Mouse (Mus musculus): ENCODE measurements around the gene Rnf38. TPM values are rescaled to one million over a fixed set of nuclear protein-coding genes. Genes with fewer than 3 reads are reported as not detected.

Gene Rnf38
- polyA plus RNA-seq, 1 experiment from 2014 or later: 40.9 TPM

GRCm38 (mm10) chr4:44168231-44168647 is 65.3 kb downstream of the Rnf38 start:
- WGBS: 0% methylated on average over 18 of the region's 34 CpGs
- DNase-seq (ENCODE audit: low spot score) (peak; percentile 97), ATAC-seq (replicated peaks; ENCODE audit: insufficient number of reproducible peaks, low FRiP score, low TSS enrichment, low read depth) (peak; percentile 84)
- Histone ChIP-seq H3K9ac (replicated peaks; ENCODE audit: low read length) (peak overlapping the region; percentile 22), H3K4me1 (ENCODE audit: control insufficient read depth, insufficient read depth, low read length) (peaks cover 3% of the 10 kb centered on the region; the same call in 1 of the 2 replicates), H3K9me3 (replicated peaks; ENCODE audit: control insufficient read depth, low read length) (no peaks in the 10 kb centered on the region), H3K27me3 (ENCODE audit: control insufficient read depth, insufficient read depth, low read length) (no peaks in the 10 kb centered on the region), H3K27ac (replicated peaks; ENCODE audit: low read depth, low read length) (no peak overlapping the region), H3K4me3 (ENCODE audit: low read depth, low read length) (peak overlapping the region; percentile 30), H3K36me3 (replicated peaks; ENCODE audit: control insufficient read depth, insufficient read depth, low read depth, low read length) (no peaks in the 10 kb centered on the region), H3K4me2 (ENCODE audit: low read depth, low read length) (peak overlapping the region; percentile 53)

DNA sequence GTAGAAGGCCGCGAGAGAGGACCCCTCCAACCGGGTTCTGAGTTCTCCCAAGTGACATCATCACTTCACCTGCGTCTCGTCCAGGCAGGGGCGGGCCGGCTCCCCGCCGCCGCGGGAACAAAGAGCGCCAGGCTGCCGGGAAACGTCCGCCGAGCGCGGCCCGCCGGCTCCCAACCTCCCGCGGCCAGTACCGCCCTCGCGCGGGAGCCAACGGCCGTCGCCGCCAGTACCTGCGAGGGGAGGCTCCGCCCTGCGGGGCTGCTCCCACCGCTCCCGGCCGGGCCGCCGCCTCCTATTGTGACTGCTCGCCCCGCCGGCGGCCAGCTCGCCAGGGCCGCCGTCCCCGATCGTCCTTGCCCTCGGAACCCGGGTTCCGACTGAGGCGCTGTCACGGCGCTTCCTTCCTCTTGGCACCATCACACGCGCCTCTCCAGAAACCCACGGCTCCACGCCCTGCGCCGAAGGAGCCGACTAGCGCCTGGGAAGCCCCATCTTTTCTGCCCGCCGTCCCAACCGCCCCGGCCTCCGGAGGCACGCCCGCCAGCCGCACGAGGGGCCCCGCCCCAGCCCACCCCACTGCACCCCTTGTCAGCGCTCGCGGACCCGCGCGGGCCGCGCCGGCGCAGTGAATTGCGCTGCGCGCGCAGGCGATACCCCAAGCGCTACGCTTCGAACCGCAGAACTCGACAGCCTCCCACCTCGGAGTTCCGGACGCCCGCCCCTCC is 66.0 kb downstream of the Rnf38 start:
- peak; percentile 89 for ATAC-seq (replicated peaks; ENCODE audit: insufficient number of reproducible peaks, low FRiP score, low TSS enrichment, low read depth)
- peak overlapping the region; percentile 50 for H3K4me2 ChIP-seq (ENCODE audit: low read depth, low read length)
- H3K36me3 ChIP-seq (replicated peaks; ENCODE audit: control insufficient read depth, insufficient read depth, low read depth, low read length): no peaks in the 10 kb centered on the region
- H3K4me3 ChIP-seq (ENCODE audit: low read depth, low read length): peak overlapping the region; percentile 77
- under 1% methylated on average over 85 of the region's 95 CpGs for WGBS
- peak overlapping the region; percentile 100 for H3K27ac ChIP-seq (replicated peaks; ENCODE audit: low read depth, low read length)
- no peaks in the 10 kb centered on the region for H3K27me3 ChIP-seq (ENCODE audit: control insufficient read depth, insufficient read depth, low read length)
- peaks cover 3% of the 10 kb centered on the region; the same call in 1 of the 2 replicates for H3K4me1 ChIP-seq (ENCODE audit: control insufficient read depth, insufficient read depth, low read length)
- no peaks in the 10 kb centered on the region for H3K9me3 ChIP-seq (replicated peaks; ENCODE audit: control insufficient read depth, low read length)
- DNase-seq (ENCODE audit: low spot score): peak; percentile 95
- H3K9ac ChIP-seq (replicated peaks; ENCODE audit: low read length): peak overlapping the region; percentile 93

DNA sequence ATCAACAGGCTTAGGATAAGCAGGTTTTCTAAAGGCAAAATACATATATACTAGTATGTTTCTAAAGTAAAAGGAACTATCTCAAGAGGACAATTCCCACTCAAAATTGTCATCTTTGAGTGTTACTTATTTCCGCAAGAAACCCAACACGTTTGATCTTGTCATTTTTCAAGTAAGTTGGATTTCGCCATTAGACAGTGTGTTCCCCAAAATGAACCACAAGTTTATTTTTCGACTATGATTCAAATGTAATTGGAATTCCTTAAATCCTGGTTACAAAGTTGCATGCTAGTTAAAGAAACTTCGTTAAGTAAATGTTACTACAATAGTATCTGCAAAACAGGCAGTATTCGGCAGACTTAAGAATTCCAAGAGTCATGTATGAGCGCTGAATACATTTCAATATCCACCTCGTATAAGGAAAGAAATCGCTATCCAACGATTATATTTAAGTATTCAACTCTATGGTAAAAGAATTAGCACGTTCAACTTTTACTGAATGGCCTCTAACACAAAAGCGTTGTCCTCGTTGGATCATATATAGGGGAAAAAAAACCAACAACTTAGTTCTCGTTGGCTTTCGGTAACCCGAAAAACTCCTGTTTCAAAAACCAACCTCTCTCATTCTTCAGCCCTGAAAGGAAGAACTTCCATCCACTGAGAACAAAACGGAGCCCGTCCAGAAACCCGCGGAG is 66.7 kb downstream of the Rnf38 start:
- peak overlapping the region; percentile 77 for H3K4me3 ChIP-seq (ENCODE audit: low read depth, low read length)
- H3K9me3 ChIP-seq (replicated peaks; ENCODE audit: control insufficient read depth, low read length): no peaks in the 10 kb centered on the region
- no peak for ATAC-seq (replicated peaks; ENCODE audit: insufficient number of reproducible peaks, low FRiP score, low TSS enrichment, low read depth)
- H3K27ac ChIP-seq (replicated peaks; ENCODE audit: low read depth, low read length): peak overlapping the region; percentile 100
- H3K27me3 ChIP-seq (ENCODE audit: control insufficient read depth, insufficient read depth, low read length): no peaks in the 10 kb centered on the region
- no peaks in the 10 kb centered on the region for H3K36me3 ChIP-seq (replicated peaks; ENCODE audit: control insufficient read depth, insufficient read depth, low read depth, low read length)
- peak overlapping the region; percentile 93 for H3K9ac ChIP-seq (replicated peaks; ENCODE audit: low read length)
- DNase-seq (ENCODE audit: low spot score): peak; percentile 12
- peaks cover 3% of the 10 kb centered on the region for H3K4me1 ChIP-seq (ENCODE audit: control insufficient read depth, insufficient read depth, low read length)
- H3K4me2 ChIP-seq (ENCODE audit: low read depth, low read length): peak overlapping the region; percentile 50
- WGBS: 3% methylated on average over 20 of the region's 20 CpGs

GRCm38 (mm10) chr4:44164621-44165020 is 69.0 kb downstream of the Rnf38 start:
- Histone ChIP-seq H3K27me3 (ENCODE audit: control insufficient read depth, insufficient read depth, low read length) (no peaks in the 10 kb centered on the region), H3K27ac (replicated peaks; ENCODE audit: low read depth, low read length) (no peak overlapping the region), H3K36me3 (replicated peaks; ENCODE audit: control insufficient read depth, insufficient read depth, low read depth, low read length) (no peaks in the 10 kb centered on the region), H3K4me3 (ENCODE audit: low read depth, low read length) (no peak overlapping the region), H3K4me2 (ENCODE audit: low read depth, low read length) (no peak overlapping the region), H3K9ac (replicated peaks; ENCODE audit: low read length) (no peak overlapping the region), H3K4me1 (ENCODE audit: control insufficient read depth, insufficient read depth, low read length) (peaks cover 3% of the 10 kb centered on the region), H3K9me3 (replicated peaks; ENCODE audit: control insufficient read depth, low read length) (no peaks in the 10 kb centered on the region)
- DNase-seq (ENCODE audit: low spot score) (peak; percentile 38), ATAC-seq (replicated peaks; ENCODE audit: insufficient number of reproducible peaks, low FRiP score, low TSS enrichment, low read depth) (no peak)
- WGBS: 66% methylated on average over 5 of the region's 5 CpGs

- DNase-seq (ENCODE audit: low spot score): no peak
- H3K4me2 ChIP-seq (ENCODE audit: low read depth, low read length): no peak overlapping the region
- no peak overlapping the region for H3K4me3 ChIP-seq (ENCODE audit: low read depth, low read length)
- ATAC-seq (replicated peaks; ENCODE audit: insufficient number of reproducible peaks, low FRiP score, low TSS enrichment, low read depth): no peak
- no peaks in the 10 kb centered on the region for H3K27me3 ChIP-seq (ENCODE audit: control insufficient read depth, insufficient read depth, low read length)
- no peaks in the 10 kb centered on the region for H3K36me3 ChIP-seq (replicated peaks; ENCODE audit: control insufficient read depth, insufficient read depth, low read depth, low read length)
- H3K9me3 ChIP-seq (replicated peaks; ENCODE audit: control insufficient read depth, low read length): no peaks in the 10 kb centered on the region
- WGBS: 73% methylated on average over 2 of the region's 2 CpGs
- peaks cover 3% of the 10 kb centered on the region for H3K4me1 ChIP-seq (ENCODE audit: control insufficient read depth, insufficient read depth, low read length)
- H3K9ac ChIP-seq (replicated peaks; ENCODE audit: low read length): no peak overlapping the region
- no peak overlapping the region for H3K27ac ChIP-seq (replicated peaks; ENCODE audit: low read depth, low read length)
These were observed 70.6 kb downstream of the Rnf38 start for GRCm38 (mm10) chr4:44163034-44163433.

DNA sequence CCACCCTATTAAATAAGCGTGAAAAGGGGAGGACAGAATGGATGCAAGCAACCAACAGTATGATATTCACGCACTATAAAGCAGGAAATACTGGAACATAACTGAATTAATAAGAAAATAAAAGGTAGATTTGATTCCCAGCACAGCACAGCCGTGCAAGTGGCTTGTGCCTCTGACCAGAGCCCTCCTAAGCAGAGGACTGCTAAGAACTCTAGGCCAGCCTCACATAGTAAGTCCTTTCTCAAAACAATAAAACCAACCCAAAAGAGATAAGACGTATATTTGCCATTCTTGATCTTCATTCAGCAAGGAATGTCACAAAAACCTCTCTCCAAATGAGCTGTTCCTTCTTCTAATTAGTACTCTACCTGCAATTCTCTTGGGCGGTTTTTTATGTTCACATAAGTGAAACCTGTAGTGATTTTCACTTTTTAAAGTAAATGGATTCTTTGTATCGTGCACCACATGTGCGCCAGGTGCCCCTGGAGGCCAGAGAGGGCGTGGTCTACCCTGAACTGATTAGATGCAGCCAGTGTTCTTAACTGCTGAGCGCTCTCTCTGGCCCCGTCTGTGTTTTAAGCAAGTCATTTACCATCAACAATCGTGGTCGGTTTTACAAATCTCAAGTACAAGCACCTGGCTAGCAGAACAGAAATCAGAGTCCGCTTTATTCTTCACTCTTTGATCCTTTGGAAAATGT is 72.4 kb downstream of the Rnf38 start:
- DNase-seq (ENCODE audit: low spot score) (peak; percentile 50), ATAC-seq (replicated peaks; ENCODE audit: insufficient number of reproducible peaks, low FRiP score, low TSS enrichment, low read depth) (no peak)
- Histone ChIP-seq H3K4me2 (ENCODE audit: low read depth, low read length) (no peak overlapping the region), H3K36me3 (replicated peaks; ENCODE audit: control insufficient read depth, insufficient read depth, low read depth, low read length) (no peaks in the 10 kb centered on the region), H3K27ac (replicated peaks; ENCODE audit: low read depth, low read length) (no peak overlapping the region), H3K27me3 (ENCODE audit: control insufficient read depth, insufficient read depth, low read length) (no peaks in the 10 kb centered on the region), H3K4me3 (ENCODE audit: low read depth, low read length) (no peak overlapping the region), H3K9me3 (replicated peaks; ENCODE audit: control insufficient read depth, low read length) (no peaks in the 10 kb centered on the region), H3K9ac (replicated peaks; ENCODE audit: low read length) (no peak overlapping the region), H3K4me1 (ENCODE audit: control insufficient read depth, insufficient read depth, low read length) (peaks cover 3% of the 10 kb centered on the region)
- 44% methylated on average over 13 of the region's 13 CpGs for WGBS

DNA sequence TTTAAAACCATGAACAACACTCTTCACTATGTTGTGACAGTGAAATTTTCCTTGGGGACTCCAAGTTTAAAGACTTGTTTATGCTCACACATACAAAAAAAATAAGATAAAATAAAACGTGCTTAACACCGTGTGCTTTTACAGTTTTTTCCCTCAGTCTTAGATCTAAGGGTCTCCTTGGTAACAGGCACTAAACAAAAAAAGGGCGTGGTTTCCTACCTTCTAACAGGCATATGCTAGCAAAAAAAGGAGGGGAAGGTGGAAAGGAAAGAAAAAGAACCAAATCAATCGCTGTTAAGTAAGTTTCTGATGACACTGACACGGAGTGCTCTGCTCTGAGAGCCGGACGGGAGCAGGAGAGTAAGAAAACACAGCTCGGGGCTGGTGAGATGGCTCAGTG is 73.8 kb downstream of the Rnf38 start:
- Histone ChIP-seq H3K36me3 (replicated peaks; ENCODE audit: control insufficient read depth, insufficient read depth, low read depth, low read length) (no peaks in the 10 kb centered on the region), H3K9me3 (replicated peaks; ENCODE audit: control insufficient read depth, low read length) (no peaks in the 10 kb centered on the region), H3K27me3 (ENCODE audit: control insufficient read depth, insufficient read depth, low read length) (no peaks in the 10 kb centered on the region), H3K9ac (replicated peaks; ENCODE audit: low read length) (no peak overlapping the region), H3K27ac (replicated peaks; ENCODE audit: low read depth, low read length) (no peak overlapping the region), H3K4me3 (ENCODE audit: low read depth, low read length) (no peak overlapping the region), H3K4me2 (ENCODE audit: low read depth, low read length) (no peak overlapping the region), H3K4me1 (ENCODE audit: control insufficient read depth, insufficient read depth, low read length) (no peaks in the 10 kb centered on the region; the same call in 1 of the 2 replicates)
- ATAC-seq (replicated peaks; ENCODE audit: insufficient number of reproducible peaks, low FRiP score, low TSS enrichment, low read depth): no peak
- DNase-seq (ENCODE audit: low spot score): no peak
- 90% methylated on average over 8 of the region's 8 CpGs for WGBS

All from embryonic facial prominence, embryonic 11.5 days (tissue).